Mouse (Mus musculus) limb, embryonic 14.5 days (tissue): ENCODE measurements at regions not wholly inside any gene's neighbourhood (a gene's known extent, or its start where the extent isn't known, plus 50 kb on each side); places are given as distances from the start of the nearest gene placed in this dataset.

Experiments
- ATAC-seq: fragments of 200-750 bp; cut with Nextera tagmentation; 2 replicates; pipeline ENCODE4 v1.8.0; 2017; ENCODE audit warnings: low read depth, moderate number of reproducible peaks, moderate TSS enrichment; ENCODE audit not compliant: low FRiP score
- DNase-seq: peaks from one replicate; pipeline ENCODE4 v3.0.0-alpha.2; 2015; ENCODE audit warnings: low spot score
- H3K27ac ChIP-seq: fragments of 300-500 bp; sonication (generic); replicated peaks from 2 replicates; pipeline ENCODE4 v1.5.1; 2014; ENCODE audit warnings: low read depth, mild to moderate bottlenecking, low read length, moderate library complexity, mixed read lengths
- H3K27me3 ChIP-seq: fragments of 300-500 bp; sonication (generic); 2 replicates; pipeline ENCODE4 v1.6.1; 2014; ENCODE audit warnings: low read length, mixed read lengths; ENCODE audit not compliant: control insufficient read depth, insufficient read depth
- H3K36me3 ChIP-seq: fragments of 300-500 bp; sonication (generic); 2 replicates; pipeline ENCODE4 v1.6.1; 2014; ENCODE audit warnings: mild to moderate bottlenecking, low read length, moderate library complexity, mixed read lengths; ENCODE audit not compliant: control insufficient read depth, insufficient read depth
- H3K4me1 ChIP-seq: fragments of 300-500 bp; sonication (generic); 2 replicates; pipeline ENCODE4 v1.6.1; 2014; ENCODE audit warnings: antibody characterized with exemption, low read length, mixed read lengths; ENCODE audit not compliant: control insufficient read depth, insufficient read depth
- H3K4me2 ChIP-seq: fragments of 300-500 bp; sonication (generic); replicated peaks from 2 replicates; pipeline ENCODE4 v1.6.1; 2014; ENCODE audit warnings: low read depth, mild to moderate bottlenecking, low read length, moderate library complexity; ENCODE audit not compliant: severe bottlenecking
- H3K4me3 ChIP-seq: fragments of 300-500 bp; sonication (generic); replicated peaks from 2 replicates; pipeline ENCODE4 v1.5.1; 2014; ENCODE audit warnings: low read length
- H3K9ac ChIP-seq: fragments of 300-500 bp; sonication (generic); 2 replicates; pipeline ENCODE4 v1.6.1; 2014; ENCODE audit warnings: mild to moderate bottlenecking, low read depth, low read length, moderate library complexity; ENCODE audit not compliant: severe bottlenecking
- H3K9me3 ChIP-seq: fragments of 300-500 bp; sonication (generic); 2 replicates; pipeline ENCODE4 v1.6.1; 2016; ENCODE audit warnings: low read length; ENCODE audit not compliant: control insufficient read depth
- POLR2A ChIP-seq: fragments of 200-500 bp; IDR thresholded peaks from 2 replicates; pipeline ENCODE4 v1.8.0; 2012; ENCODE audit warnings: inconsistent platforms, mild to moderate bottlenecking, moderate library complexity, borderline replicate concordance; ENCODE audit not compliant: insufficient read depth, insufficient read length; ENCODE audit errors: extremely low read depth
- WGBS: fragments of 180-500 bp; shearing (Covaris S2); extraction: QIAGEN DNeasy Blood & Tissue Kit; methylation state at CpG from one replicate; pipeline ENCODE4 v1.1.7; 2014; 5-methylcytosine and 5-hydroxymethylcytosine counted together

DNA sequence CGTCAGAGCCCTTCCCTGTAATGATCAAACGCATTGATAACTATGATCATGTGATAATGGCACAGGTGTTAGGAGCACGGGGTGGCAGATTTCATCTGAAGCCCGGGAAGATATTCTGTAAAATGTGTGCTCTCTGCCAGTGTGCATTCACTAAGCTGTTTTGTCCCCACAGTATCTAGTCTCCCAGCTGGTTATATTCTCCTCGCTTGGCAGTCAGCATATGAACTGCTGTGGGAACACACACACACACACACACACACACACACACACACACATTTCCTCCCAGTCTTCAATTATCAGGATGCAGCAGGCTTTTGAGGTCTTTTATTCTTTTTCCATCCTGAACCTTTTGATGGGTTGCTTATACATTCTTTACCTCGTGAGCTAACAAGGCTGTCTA lies 365.8 kb upstream of the Id4 start:
- H3K9ac ChIP-seq, result no peak overlapping the region
- H3K4me3 ChIP-seq, result no peak overlapping the region
- no peak for DNase-seq
- WGBS, result 75% methylated on average over 6 of the region's 6 CpGs
- no peaks in the 10 kb centered on the region for H3K36me3 ChIP-seq
- ATAC-seq, result no peak
- no peak for TF ChIP-seq POLR2A
- H3K9me3 ChIP-seq, result peaks cover 4% of the 10 kb centered on the region; the same call in 1 of the 2 replicates
- no peak overlapping the region for H3K27ac ChIP-seq
- H3K4me1 ChIP-seq, result no peaks in the 10 kb centered on the region
- H3K4me2 ChIP-seq, result no peak overlapping the region
- no peaks in the 10 kb centered on the region for H3K27me3 ChIP-seq

GRCm38 (mm10) chr13:47896646-47897045 lies 364.4 kb upstream of the Id4 start:
- no peak for TF ChIP-seq POLR2A
- WGBS, result 86% methylated on average over 4 of the region's 4 CpGs
- ATAC-seq, result no peak

GRCm38 (mm10) chr13:47909851-47910530 lies 351.0 kb upstream of the Id4 start:
- Histone ChIP-seq H3K4me1 (no peaks in the 10 kb centered on the region), H3K4me2 (no peak overlapping the region), H3K9ac (no peak overlapping the region), H3K27ac (no peak overlapping the region), H3K9me3 (no peaks in the 10 kb centered on the region), H3K36me3 (no peaks in the 10 kb centered on the region), H3K27me3 (no peaks in the 10 kb centered on the region), H3K4me3 (no peak overlapping the region)
- no peak for TF ChIP-seq POLR2A
- 76% methylated on average over 9 of the region's 9 CpGs for WGBS
- no peak for ATAC-seq
- DNase-seq, result no peak

More at GRCm38 (mm10) chr13:47896646-47897045, 364.4 kb upstream of the Id4 start:
- Histone ChIP-seq H3K9ac (no peak overlapping the region), H3K9me3 (peaks cover 4% of the 10 kb centered on the region; the same call in 1 of the 2 replicates), H3K4me2 (no peak overlapping the region), H3K36me3 (no peaks in the 10 kb centered on the region), H3K27me3 (no peaks in the 10 kb centered on the region), H3K4me3 (no peak overlapping the region), H3K4me1 (no peaks in the 10 kb centered on the region), H3K27ac (no peak overlapping the region)
- DNase-seq, result no peak

GRCm38 (mm10) chr13:47910531-47910910 lies 350.5 kb upstream of the Id4 start:
- Histone ChIP-seq H3K4me3 (no peak overlapping the region), H3K4me1 (no peaks in the 10 kb centered on the region), H3K36me3 (no peaks in the 10 kb centered on the region), H3K27me3 (no peaks in the 10 kb centered on the region), H3K9ac (no peak overlapping the region), H3K4me2 (no peak overlapping the region), H3K27ac (no peak overlapping the region), H3K9me3 (no peaks in the 10 kb centered on the region)
- DNase-seq (no peak), ATAC-seq (no peak)
- TF ChIP-seq POLR2A, result no peak
- WGBS, result 70% methylated on average over 3 of the region's 3 CpGs

DNA sequence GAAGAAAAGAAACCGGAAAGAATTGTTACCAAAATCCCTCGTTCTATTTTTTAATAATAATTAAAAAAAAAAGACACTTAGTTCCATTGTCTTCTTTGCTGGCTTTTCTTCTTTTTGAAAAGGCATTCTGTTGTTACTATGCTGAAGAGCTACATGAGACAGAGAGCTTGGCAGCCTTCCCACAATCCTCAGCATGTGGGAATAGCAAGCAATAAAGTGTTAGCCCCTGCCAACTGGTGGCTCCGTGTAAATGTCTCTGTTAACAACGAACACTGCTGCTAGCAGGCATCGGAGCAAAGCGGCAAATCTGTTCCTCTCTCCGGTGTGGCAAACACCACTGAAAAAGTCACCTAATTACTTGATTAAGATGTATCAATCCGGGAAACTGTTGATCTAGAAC lies 344.6 kb upstream of the Id4 start:
- Histone ChIP-seq H3K9ac (no peak overlapping the region), H3K4me1 (no peaks in the 10 kb centered on the region), H3K27me3 (no peaks in the 10 kb centered on the region), H3K4me3 (no peak overlapping the region), H3K36me3 (no peaks in the 10 kb centered on the region), H3K27ac (no peak overlapping the region), H3K4me2 (no peak overlapping the region), H3K9me3 (peaks cover 3% of the 10 kb centered on the region; the same call in 1 of the 2 replicates)
- no peak for TF ChIP-seq POLR2A
- ATAC-seq (no peak), DNase-seq (peak; percentile 56)
- 68% methylated on average over 8 of the region's 8 CpGs for WGBS
